ENCODE assay signal across 8 mouse cellular contexts in genomic region chr14:119012607-119013431, GRCm38 (mm10).
A peak's percentile ranks its signal among the peaks of the same experiment; 100 is the strongest.
DNase-seq lines count a peak whose midpoint lies in the region; ATAC-seq lines count a peak whose summit lies in the region.

No protein-coding gene starts in this region.

- no peaks in the 10 kb centered on the region for H3K9me3 ChIP-seq in kidney, embryonic 15.5 days (replicated peaks)
- H3K9me3 ChIP-seq in limb, embryonic 13.5 days, result no peaks in the 10 kb centered on the region
- H3K9me3 ChIP-seq in neural tube, embryonic 12.5 days, result no peaks in the 10 kb centered on the region

- 71% methylated on average over 23 of the region's 23 CpGs for WGBS in kidney, embryonic 15.5 days
- 59% methylated on average over 23 of the region's 23 CpGs for WGBS in limb, embryonic 13.5 days
- WGBS in neural tube, embryonic 12.5 days, result 59% methylated on average over 23 of the region's 23 CpGs

- H3K4me1 ChIP-seq in kidney, embryonic 15.5 days, result peaks cover 4% of the 10 kb centered on the region; the same call in 1 of the 2 replicates
- H3K4me1 ChIP-seq in limb, embryonic 13.5 days, result peaks cover 8% of the 10 kb centered on the region; the same call in 1 of the 2 replicates
- no peaks in the 10 kb centered on the region for H3K4me1 ChIP-seq in neural tube, embryonic 12.5 days

- no peak overlapping the region for H3K9ac ChIP-seq in kidney, embryonic 15.5 days
- H3K9ac ChIP-seq in limb, embryonic 13.5 days, result no peak overlapping the region
- no peak overlapping the region for H3K9ac ChIP-seq in neural tube, embryonic 12.5 days

- H3K4me2 ChIP-seq in kidney, embryonic 15.5 days, result peak overlapping the region; percentile 34
- peak overlapping the region; percentile 25; the same call in 1 of the 2 replicates for H3K4me2 ChIP-seq in limb, embryonic 13.5 days (replicated peaks)
- H3K4me2 ChIP-seq in neural tube, embryonic 12.5 days (replicated peaks), result peak overlapping the region; percentile 40

- no peaks in the 10 kb centered on the region for H3K27me3 ChIP-seq in kidney, embryonic 15.5 days
- no peaks in the 10 kb centered on the region for H3K27me3 ChIP-seq in limb, embryonic 13.5 days
- no peaks in the 10 kb centered on the region for H3K27me3 ChIP-seq in neural tube, embryonic 12.5 days (replicated peaks)

- H3K36me3 ChIP-seq in kidney, embryonic 15.5 days, result peaks cover 33% of the 10 kb centered on the region
- peaks cover 42% of the 10 kb centered on the region for H3K36me3 ChIP-seq in limb, embryonic 13.5 days
- peaks cover 3% of the 10 kb centered on the region; the same call in 1 of the 2 replicates for H3K36me3 ChIP-seq in neural tube, embryonic 12.5 days

- H3K4me3 ChIP-seq in kidney, embryonic 15.5 days (replicated peaks), result no peak overlapping the region
- no peak overlapping the region for H3K4me3 ChIP-seq in limb, embryonic 13.5 days
- no peak overlapping the region for H3K4me3 ChIP-seq in neural tube, embryonic 12.5 days

- peak; percentile 32 for DNase-seq in gastrocnemius, postnatal 10 days
- DNase-seq in gastrocnemius, adult 18-20 months (ENCODE audit: low spot score), result no peak
- peak; percentile 85 to 86 for DNase-seq in cerebellum, postnatal 10 days
- DNase-seq in frontal cortex, postnatal 10 days (ENCODE audit: low spot score in 2 of 2), result peak; percentile 57 to 66
- peak; percentile 26 to 64 for DNase-seq in thymus, postnatal 10 days (ENCODE audit: low spot score in 2 of 2)

- ATAC-seq in kidney, embryonic 15.5 days (replicated peaks; ENCODE audit: low FRiP score), result no peak; the same call in 1 of the 2 replicates
- 0 out of 2 replicates have a peak, but pooled peaks have one; percentile 48 for ATAC-seq in limb, embryonic 13.5 days (ENCODE audit: low FRiP score, low read depth)
- peak; percentile 87 for ATAC-seq in neural tube, embryonic 12.5 days (ENCODE audit: low FRiP score, low read depth)

- H3K27ac ChIP-seq in kidney, embryonic 15.5 days, result no peak overlapping the region
- H3K27ac ChIP-seq in limb, embryonic 13.5 days, result no peak overlapping the region
- H3K27ac ChIP-seq in neural tube, embryonic 12.5 days, result peak overlapping the region; percentile 37; the same call in 1 of the 2 replicates
